Mouse (Mus musculus): ENCODE measurements at regions not wholly inside any gene's neighbourhood (a gene's known extent, or its start where the extent isn't known, plus 50 kb on each side); places are given as distances from the start of the nearest gene placed in this dataset.
A peak's percentile ranks its signal among the peaks of the same experiment; 100 is the strongest.

- DNase-seq (peak; percentile 78), ATAC-seq (ENCODE audit: insufficient read depth) (peak; percentile 68)
- WGBS: 53% methylated on average over 3 of the region's 3 CpGs
- Histone ChIP-seq H3K27me3 (ENCODE audit: insufficient read depth, low read length) (no peaks in the 10 kb centered on the region), H3K4me3 (ENCODE audit: low read depth, low read length) (no peak overlapping the region), H3K36me3 (ENCODE audit: insufficient read depth) (no peaks in the 10 kb centered on the region), H3K27ac (ENCODE audit: low read depth) (no peak overlapping the region), H3K9ac (no peak overlapping the region), H3K4me1 (ENCODE audit: insufficient read depth) (no peaks in the 10 kb centered on the region), H3K9me3 (ENCODE audit: low read depth, low read length) (no peaks in the 10 kb centered on the region), H3K4me2 (no peak overlapping the region)
- TF ChIP-seq CTCF (IDR thresholded peaks at IDR 0.05; ENCODE audit: low read depth): no peak
Observed at GRCm38 (mm10) chr11:110889354-110890151, 78.3 kb upstream of the Kcnj16 start.

- TF ChIP-seq CTCF (IDR thresholded peaks at IDR 0.05; ENCODE audit: low read depth): no peak
- ATAC-seq (ENCODE audit: insufficient read depth) (peak; percentile 21; the same call in 1 of the 2 replicates), DNase-seq (peak; percentile 11)
- Histone ChIP-seq H3K36me3 (ENCODE audit: insufficient read depth) (no peaks in the 10 kb centered on the region), H3K27ac (ENCODE audit: low read depth) (no peak overlapping the region), H3K27me3 (ENCODE audit: insufficient read depth, low read length) (no peaks in the 10 kb centered on the region), H3K4me1 (ENCODE audit: insufficient read depth) (no peaks in the 10 kb centered on the region), H3K4me2 (no peak overlapping the region), H3K9me3 (ENCODE audit: low read depth, low read length) (no peaks in the 10 kb centered on the region), H3K4me3 (ENCODE audit: low read depth, low read length) (no peak overlapping the region), H3K9ac (no peak overlapping the region)
- whole genome bisulfite sequencing: 46% methylated on average over 3 of the region's 3 CpGs
Observed at GRCm38 (mm10) chr11:110890411-110890810, 77.4 kb upstream of the Kcnj16 start.

- H3K27me3 ChIP-seq (ENCODE audit: insufficient read depth, low read length): no peaks in the 10 kb centered on the region
- DNase-seq: peak; percentile 42
Observed at GRCm38 (mm10) chr11:110902918-110903317, 64.9 kb upstream of the Kcnj16 start.

More at GRCm38 (mm10) chr11:110902918-110903317, 64.9 kb upstream of the Kcnj16 start:
- TF ChIP-seq CTCF (IDR thresholded peaks at IDR 0.05; ENCODE audit: low read depth): no peak
- 54% methylated on average over 6 of the region's 6 CpGs for WGBS
- H3K4me2 ChIP-seq: no peak overlapping the region
- no peaks in the 10 kb centered on the region for H3K36me3 ChIP-seq (ENCODE audit: insufficient read depth)
- no peaks in the 10 kb centered on the region for H3K9me3 ChIP-seq (ENCODE audit: low read depth, low read length)
- ATAC-seq (ENCODE audit: insufficient read depth): peak; percentile 87
- no peaks in the 10 kb centered on the region for H3K4me1 ChIP-seq (ENCODE audit: insufficient read depth)
- H3K9ac ChIP-seq: no peak overlapping the region
- no peak overlapping the region for H3K27ac ChIP-seq (ENCODE audit: low read depth)
- no peak overlapping the region for H3K4me3 ChIP-seq (ENCODE audit: low read depth, low read length)
